Mouse (Mus musculus): ENCODE results near the gene Dpp8.

Dpp8 gene

GRCm38 (mm10) chr9:65086801-65087200, 54.6 kb downstream of the Dpp8 start:
- no peak for DNase-seq (ENCODE audit: low spot score)

- no peak for DNase-seq (ENCODE audit: low spot score)
These were observed 55.3 kb downstream of the Dpp8 start for GRCm38 (mm10) chr9:65087490-65087889.

GRCm38 (mm10) chr9:65094237-65094636, 62.0 kb downstream of the Dpp8 start:
- DNase-seq (ENCODE audit: low spot score), result peak; percentile 68

GRCm38 (mm10) chr9:65100991-65101685, 68.9 kb downstream of the Dpp8 start, which contains the start of gene Igdcc4:
Gene Igdcc4, plus strand, starts transcription at chr9:65101486.
- DNase-seq (ENCODE audit: low spot score), result peak; percentile 55

- peak; percentile 60 for DNase-seq (ENCODE audit: low spot score)
These were observed 69.6 kb downstream of the Dpp8 start for GRCm38 (mm10) chr9:65101686-65102376.

- peak; percentile 42 for DNase-seq (ENCODE audit: low spot score)
These were observed 70.4 kb downstream of the Dpp8 start for GRCm38 (mm10) chr9:65102377-65103172.

GRCm38 (mm10) chr9:65103173-65103752, 71.0 kb downstream of the Dpp8 start:
- DNase-seq (ENCODE audit: low spot score), result no peak

GRCm38 (mm10) chr9:65106821-65107220, 74.6 kb downstream of the Dpp8 start:
- no peak for DNase-seq (ENCODE audit: low spot score)

GRCm38 (mm10) chr9:65107893-65108292, 75.7 kb downstream of the Dpp8 start:
- no peak for DNase-seq (ENCODE audit: low spot score)

- DNase-seq (ENCODE audit: low spot score), result no peak
These were observed 77.2 kb downstream of the Dpp8 start for GRCm38 (mm10) chr9:65109132-65110072.

- no peak for DNase-seq (ENCODE audit: low spot score)
These were observed 79.5 kb downstream of the Dpp8 start for GRCm38 (mm10) chr9:65111698-65112097.

GRCm38 (mm10) chr9:65113694-65114093, 81.5 kb downstream of the Dpp8 start:
- no peak for DNase-seq (ENCODE audit: low spot score)

GRCm38 (mm10) chr9:65115891-65116290, 83.7 kb downstream of the Dpp8 start:
- DNase-seq (ENCODE audit: low spot score), result no peak

- no peak for DNase-seq (ENCODE audit: low spot score)
These were observed 85.3 kb downstream of the Dpp8 start for GRCm38 (mm10) chr9:65117516-65117915.

- DNase-seq (ENCODE audit: low spot score), result peak; percentile 67
These were observed 88.7 kb downstream of the Dpp8 start for GRCm38 (mm10) chr9:65120935-65121334.

- DNase-seq (ENCODE audit: low spot score), result no peak
These were observed 90.3 kb downstream of the Dpp8 start for GRCm38 (mm10) chr9:65122545-65122944.

- DNase-seq (ENCODE audit: low spot score), result no peak
These were observed 91.4 kb downstream of the Dpp8 start for GRCm38 (mm10) chr9:65123552-65124168.

GRCm38 (mm10) chr9:65128123-65128815, 96.1 kb downstream of the Dpp8 start:
- DNase-seq (ENCODE audit: low spot score), result no peak

GRCm38 (mm10) chr9:65131717-65132116, 99.5 kb downstream of the Dpp8 start:
- DNase-seq (ENCODE audit: low spot score), result no peak

All from ovary, postnatal 36 days (tissue).